Mouse (Mus musculus) brain, embryonic 14.5 days (tissue): Measurements from ENCODE around the gene Gp9.

ENCODE experiments used
- CTCF ChIP-seq: fragments of 200-500 bp; IDR thresholded peaks from 2 replicates; pipeline ENCODE4 v1.5.1; 2012; ENCODE audit warnings: inconsistent platforms, mild to moderate bottlenecking, moderate library complexity, borderline replicate concordance; ENCODE audit not compliant: insufficient read depth, insufficient read length; ENCODE audit errors: extremely low read depth
- POLR2A ChIP-seq: fragments of 200-500 bp; IDR thresholded peaks from 2 replicates; pipeline ENCODE4 v1.6.1; 2012; ENCODE audit warnings: mild to moderate bottlenecking, inconsistent platforms, borderline replicate concordance; ENCODE audit not compliant: poor library complexity, insufficient read depth, insufficient read length, severe bottlenecking; ENCODE audit errors: extremely low read depth

GRCm38 (mm10) chr6:87737921-87738626, 39.8 kb upstream of the Gp9 start:
- no peak for TF ChIP-seq CTCF
- no peak for TF ChIP-seq POLR2A
